Mouse (Mus musculus): ENCODE results near the gene Hoxb4. TPM values are rescaled to one million over a fixed set of nuclear protein-coding genes. Genes with fewer than 3 reads are reported as not detected.

The Hoxb4 gene
- total RNA-seq, 2 experiments from 2014 or later, result 0.16 to 0.31 TPM

GRCm38 (mm10) chr11:96284774-96285734 lies 33.0 kb upstream of the Hoxb4 start:
- DNase-seq (ENCODE audit: low spot score), result no peak

- DNase-seq (ENCODE audit: low spot score), result no peak
Observed at GRCm38 (mm10) chr11:96285771-96286738, 32.0 kb upstream of the Hoxb4 start, which contains the start of gene Hoxb7. Gene Hoxb7, plus strand, starts transcription at chr11:96286623.

- DNase-seq (ENCODE audit: low spot score), result no peak
Observed at GRCm38 (mm10) chr11:96286739-96287385, 31.2 kb upstream of the Hoxb4 start.

- no peak for DNase-seq (ENCODE audit: low spot score)
Observed at GRCm38 (mm10) chr11:96287411-96287810, 30.7 kb upstream of the Hoxb4 start.

GRCm38 (mm10) chr11:96288455-96289221 lies 29.4 kb upstream of the Hoxb4 start:
- no peak for DNase-seq (ENCODE audit: low spot score)

- DNase-seq (ENCODE audit: low spot score), result no peak
Observed at GRCm38 (mm10) chr11:96289293-96289692, 28.8 kb upstream of the Hoxb4 start.

GRCm38 (mm10) chr11:96289837-96290236 lies 28.2 kb upstream of the Hoxb4 start:
- DNase-seq (ENCODE audit: low spot score), result no peak

GRCm38 (mm10) chr11:96290705-96291355 lies 27.2 kb upstream of the Hoxb4 start:
- DNase-seq (ENCODE audit: low spot score), result no peak

- DNase-seq (ENCODE audit: low spot score), result no peak
Observed at GRCm38 (mm10) chr11:96291681-96292564, 26.1 kb upstream of the Hoxb4 start, which contains the start of gene Hoxb6. Gene Hoxb6, plus strand, starts transcription at chr11:96292476.

- DNase-seq (ENCODE audit: low spot score), result no peak
Observed at GRCm38 (mm10) chr11:96292565-96293301, 25.3 kb upstream of the Hoxb4 start.

- no peak for DNase-seq (ENCODE audit: low spot score)
Observed at GRCm38 (mm10) chr11:96293302-96293921, 24.7 kb upstream of the Hoxb4 start.

- DNase-seq (ENCODE audit: low spot score), result peak; percentile 69
Observed at GRCm38 (mm10) chr11:96294245-96295091, 23.6 kb upstream of the Hoxb4 start.

GRCm38 (mm10) chr11:96295092-96295835 lies 22.8 kb upstream of the Hoxb4 start:
- DNase-seq (ENCODE audit: low spot score), result no peak

- no peak for DNase-seq (ENCODE audit: low spot score)
Observed at GRCm38 (mm10) chr11:96296997-96297396, 21.1 kb upstream of the Hoxb4 start.

- no peak for DNase-seq (ENCODE audit: low spot score)
Observed at GRCm38 (mm10) chr11:96297428-96297827, 20.6 kb upstream of the Hoxb4 start.
